Mouse (Mus musculus) cerebellum, adult 9-10 months (tissue): ENCODE results near the gene Selenoh.

Experiments used
- DNase-seq: peaks from one replicate; pipeline ENCODE4 v3.0.0; 2022

The Selenoh gene

GRCm38 (mm10) chr2:84669828-84670568, 572 bp downstream of the Selenoh start:
- DNase-seq, result no peak

GRCm38 (mm10) chr2:84666081-84666480, 4.5 kb downstream of the Selenoh start:
- DNase-seq, result no peak

- no peak for DNase-seq
Observed at GRCm38 (mm10) chr2:84662866-84663265, 7.7 kb downstream of the Selenoh start.

GRCm38 (mm10) chr2:84660253-84660652, 10.3 kb downstream of the Selenoh start:
- no peak for DNase-seq

- no peak for DNase-seq
Observed at GRCm38 (mm10) chr2:84658806-84659205, 11.8 kb downstream of the Selenoh start, which contains the start of gene Btbd18. Gene Btbd18, plus strand, starts transcription at chr2:84659079.

GRCm38 (mm10) chr2:84655864-84656263, 14.7 kb downstream of the Selenoh start:
- DNase-seq, result no peak

GRCm38 (mm10) chr2:84653354-84653753, 17.2 kb downstream of the Selenoh start:
- no peak for DNase-seq

GRCm38 (mm10) chr2:84650464-84651195, 19.9 kb downstream of the Selenoh start, which contains the start of gene Ctnnd1:
Gene Ctnnd1, minus strand, starts transcription at chr2:84650765.
- peak; percentile 94 for DNase-seq

GRCm38 (mm10) chr2:84649674-84650073, 20.9 kb downstream of the Selenoh start:
- no peak for DNase-seq

GRCm38 (mm10) chr2:84648369-84648768, 22.2 kb downstream of the Selenoh start:
- no peak for DNase-seq

GRCm38 (mm10) chr2:84647051-84647568, 23.5 kb downstream of the Selenoh start:
- no peak for DNase-seq

- DNase-seq, result no peak
Observed at GRCm38 (mm10) chr2:84646138-84646537, 24.4 kb downstream of the Selenoh start.

GRCm38 (mm10) chr2:84640833-84641232, 29.7 kb downstream of the Selenoh start:
- DNase-seq, result no peak

GRCm38 (mm10) chr2:84638428-84639220, 31.9 kb downstream of the Selenoh start:
- no peak for DNase-seq

- no peak for DNase-seq
Observed at GRCm38 (mm10) chr2:84637452-84638165, 33.0 kb downstream of the Selenoh start.

- no peak for DNase-seq
Observed at GRCm38 (mm10) chr2:84636231-84636741, 34.3 kb downstream of the Selenoh start.

- DNase-seq, result peak; percentile 65
Observed at GRCm38 (mm10) chr2:84635611-84636010, 35.0 kb downstream of the Selenoh start.

GRCm38 (mm10) chr2:84634934-84635482, 35.6 kb downstream of the Selenoh start:
- no peak for DNase-seq

- DNase-seq, result no peak
Observed at GRCm38 (mm10) chr2:84634006-84634405, 36.6 kb downstream of the Selenoh start.

GRCm38 (mm10) chr2:84632999-84633398, 37.6 kb downstream of the Selenoh start:
- no peak for DNase-seq

GRCm38 (mm10) chr2:84632001-84632400, 38.6 kb downstream of the Selenoh start:
- DNase-seq, result no peak

GRCm38 (mm10) chr2:84627036-84627435, 43.5 kb downstream of the Selenoh start:
- no peak for DNase-seq
